Comparison of ENCODE assay signal across 14 mouse cellular contexts in genomic region chr4:133605330-133605729, GRCm38 (mm10). TPM values are rescaled to one million over a fixed set of nuclear protein-coding genes. Genes with fewer than 3 reads are reported as not detected.
DNase-seq lines count a peak whose midpoint lies in the region; ATAC-seq and TF ChIP-seq lines count a peak whose summit lies in the region.
"Had no signal": no experiment of that assay in that cellular context is flagged by ENCODE, and none has a peak within 500 bp of the region (broad histone marks: within the 10 kb centered on the region; RNA-seq: fewer than 3 reads in every experiment).

No protein-coding gene starts in this region.

- peaks cover 64% of the 10 kb centered on the region for H3K36me3 ChIP-seq in kidney, embryonic 15.5 days
- peaks cover 60% of the 10 kb centered on the region for H3K36me3 ChIP-seq in limb, embryonic 14.5 days (ENCODE audit: control insufficient read depth, insufficient read depth, low read length)
- peaks cover 38% of the 10 kb centered on the region for H3K36me3 ChIP-seq in midbrain, postnatal 0 days (ENCODE audit: insufficient read depth, low read length)

- 59% methylated on average over 9 of the region's 9 CpGs for WGBS in kidney, embryonic 15.5 days
- 57% methylated on average over 9 of the region's 9 CpGs for WGBS in limb, embryonic 14.5 days
- WGBS in midbrain, postnatal 0 days, result 62% methylated on average over 9 of the region's 9 CpGs

- no peaks in the 10 kb centered on the region for H3K9me3 ChIP-seq in kidney, embryonic 15.5 days (replicated peaks)
- no peaks in the 10 kb centered on the region for H3K9me3 ChIP-seq in limb, embryonic 14.5 days (ENCODE audit: control insufficient read depth, low read length)
- H3K9me3 ChIP-seq in midbrain, postnatal 0 days (ENCODE audit: low read length), result no peaks in the 10 kb centered on the region
- H3K9me3 ChIP-seq: midbrain, embryonic 13.5 days had no signal

- no peak for TF ChIP-seq POLR2A in limb, embryonic 14.5 days (IDR thresholded peaks at IDR 0.05; ENCODE audit: borderline replicate concordance, extremely low read depth, insufficient read depth, insufficient read length)

- no peak overlapping the region for H3K4me3 ChIP-seq in kidney, embryonic 15.5 days (replicated peaks)
- H3K4me3 ChIP-seq in limb, embryonic 14.5 days (replicated peaks; ENCODE audit: low read length), result no peak overlapping the region
- no peak overlapping the region for H3K4me3 ChIP-seq in midbrain, postnatal 0 days (ENCODE audit: low read depth, low read length)
- H3K4me3 ChIP-seq: midbrain, embryonic 13.5 days had no signal

- peaks cover 28% of the 10 kb centered on the region for H3K27me3 ChIP-seq in kidney, embryonic 15.5 days
- H3K27me3 ChIP-seq in limb, embryonic 14.5 days (ENCODE audit: control insufficient read depth, insufficient read depth, low read length), result peaks cover 20% of the 10 kb centered on the region
- H3K27me3 ChIP-seq in midbrain, postnatal 0 days (ENCODE audit: insufficient read depth, low read length), result peaks cover 17% of the 10 kb centered on the region

- H3K9ac ChIP-seq in kidney, embryonic 15.5 days, result no peak overlapping the region
- no peak overlapping the region for H3K9ac ChIP-seq in limb, embryonic 14.5 days (ENCODE audit: low read depth, low read length, severe bottlenecking)
- no peak overlapping the region for H3K9ac ChIP-seq in midbrain, postnatal 0 days (replicated peaks; ENCODE audit: low read length, poor library complexity, severe bottlenecking)
- H3K9ac ChIP-seq: liver, embryonic 14.5 days; midbrain, embryonic 13.5 days had no signal

- peak overlapping the region; percentile 54 for H3K27ac ChIP-seq in kidney, embryonic 15.5 days
- H3K27ac ChIP-seq in limb, embryonic 14.5 days (replicated peaks; ENCODE audit: low read depth, low read length), result peak overlapping the region; percentile 43; the same call in 1 of the 2 replicates
- H3K27ac ChIP-seq in midbrain, postnatal 0 days (ENCODE audit: low read depth, low read length), result no peak overlapping the region
- H3K27ac ChIP-seq: hindbrain, postnatal 0 days; liver, embryonic 14.5 days; midbrain, embryonic 13.5 days had no signal

- TF ChIP-seq CTCF in midbrain, postnatal 0 days (IDR thresholded peaks at IDR 0.05), result no peak

- peaks cover 20% of the 10 kb centered on the region for H3K4me1 ChIP-seq in kidney, embryonic 15.5 days
- no peaks in the 10 kb centered on the region for H3K4me1 ChIP-seq in limb, embryonic 14.5 days (ENCODE audit: control insufficient read depth, insufficient read depth, low read length)
- H3K4me1 ChIP-seq in midbrain, postnatal 0 days (ENCODE audit: insufficient read depth, low read length), result no peaks in the 10 kb centered on the region

- ATAC-seq in kidney, embryonic 15.5 days (replicated peaks; ENCODE audit: low FRiP score), result no peak
- no peak for ATAC-seq in limb, embryonic 14.5 days (ENCODE audit: low FRiP score, low read depth)
- no peak for ATAC-seq in midbrain, postnatal 0 days (ENCODE audit: low FRiP score)
- ATAC-seq: hindbrain, postnatal 0 days; midbrain, embryonic 13.5 days had no signal

- no peak for DNase-seq in kidney, adult 9 months
- peak; percentile 85 for DNase-seq in urinary bladder, postnatal 14 days (ENCODE audit: low spot score)
- DNase-seq in urinary bladder, adult 2 months (ENCODE audit: low spot score), result no peak
- peak; percentile 53 for DNase-seq in limb, embryonic 14.5 days (ENCODE audit: low spot score)
- no peak for DNase-seq in midbrain, postnatal 0 days (ENCODE audit: low spot score)
- DNase-seq in heart, adult 9 months (ENCODE audit: low spot score in 2 of 2), result no peak
- DNase-seq: cerebellum, postnatal 36 days had no signal

- no peak overlapping the region for H3K4me2 ChIP-seq in kidney, embryonic 15.5 days
- H3K4me2 ChIP-seq in limb, embryonic 14.5 days (replicated peaks; ENCODE audit: low read depth, low read length, severe bottlenecking), result no peak overlapping the region
- H3K4me2 ChIP-seq in midbrain, postnatal 0 days (ENCODE audit: low read depth, low read length, poor library complexity, severe bottlenecking), result no peak overlapping the region
- H3K4me2 ChIP-seq: midbrain, embryonic 13.5 days had no signal

RNA-seq across cellular contexts. Expression of gene Sfn, which starts 3.4 kb away (rescaled TPM):
- 9.8 and 13.3 TPM in 2 replicates for polyA plus RNA-seq in kidney, embryonic 15.5 days (2015; fragmentation: Nextera tagmentation; extraction: Ambion mirVana)
- polyA plus RNA-seq in urinary bladder, adult 2 months (2012; rRNA removed), result 218 and 326 TPM in 2 replicates
- polyA plus RNA-seq in limb, embryonic 14.5 days (2012; rRNA removed), result 112 and 139 TPM in 2 replicates
- 243 and 295 TPM in 2 replicates for polyA plus RNA-seq in limb, embryonic 14.5 days (2014; fragmentation: Nextera tagmentation; extraction: Ambion mirVana)
- total RNA-seq in midbrain, postnatal 0 days (2014; rRNA removed), result 2.0 and 3.6 TPM in 2 replicates
- 0.67 and 0.86 TPM in 2 replicates for polyA plus RNA-seq in midbrain, postnatal 0 days (2015; fragmentation: Nextera tagmentation; extraction: Ambion mirVana)

RNA-seq across cellular contexts. Expression of gene Gpn2, which starts 21.2 kb away (rescaled TPM):
- 19.8 and 20.3 TPM in 2 replicates for polyA plus RNA-seq in kidney, embryonic 15.5 days (2015; fragmentation: Nextera tagmentation; extraction: Ambion mirVana)
- 20.5 and 25.2 TPM in 2 replicates for polyA plus RNA-seq in urinary bladder, adult 2 months (2012; rRNA removed)
- 33.2 and 42.0 TPM in 2 replicates for polyA plus RNA-seq in limb, embryonic 14.5 days (2012; rRNA removed)
- 17.6 and 19.6 TPM in 2 replicates for polyA plus RNA-seq in limb, embryonic 14.5 days (2014; fragmentation: Nextera tagmentation; extraction: Ambion mirVana)
- total RNA-seq in midbrain, postnatal 0 days (2014; rRNA removed), result 22.7 and 23.6 TPM in 2 replicates
- 16.2 and 16.7 TPM in 2 replicates for polyA plus RNA-seq in midbrain, postnatal 0 days (2015; fragmentation: Nextera tagmentation; extraction: Ambion mirVana)

RNA-seq across cellular contexts. Expression of gene Gpatch3, which starts 30.8 kb away (rescaled TPM):
- 7.4 and 7.8 TPM in 2 replicates for polyA plus RNA-seq in kidney, embryonic 15.5 days (2015; fragmentation: Nextera tagmentation; extraction: Ambion mirVana)
- polyA plus RNA-seq in urinary bladder, adult 2 months (2012; rRNA removed), result 4.5 and 4.6 TPM in 2 replicates
- polyA plus RNA-seq in limb, embryonic 14.5 days (2012; rRNA removed), result 8.0 and 8.4 TPM in 2 replicates
- polyA plus RNA-seq in limb, embryonic 14.5 days (2014; fragmentation: Nextera tagmentation; extraction: Ambion mirVana), result 8.1 and 9.2 TPM in 2 replicates
- total RNA-seq in midbrain, postnatal 0 days (2014; rRNA removed), result 8.7 and 10.3 TPM in 2 replicates
- polyA plus RNA-seq in midbrain, postnatal 0 days (2015; fragmentation: Nextera tagmentation; extraction: Ambion mirVana), result 5.6 and 6.3 TPM in 2 replicates

RNA-seq across cellular contexts. Expression of gene Zdhhc18, which starts 44.6 kb away (rescaled TPM):
- polyA plus RNA-seq in kidney, embryonic 15.5 days (2015; fragmentation: Nextera tagmentation; extraction: Ambion mirVana), result 2.5 and 3.8 TPM in 2 replicates
- polyA plus RNA-seq in urinary bladder, adult 2 months (2012; rRNA removed), result 17.8 and 19.7 TPM in 2 replicates
- polyA plus RNA-seq in limb, embryonic 14.5 days (2012; rRNA removed), result 38.0 and 46.5 TPM in 2 replicates
- 4.0 and 7.0 TPM in 2 replicates for polyA plus RNA-seq in limb, embryonic 14.5 days (2014; fragmentation: Nextera tagmentation; extraction: Ambion mirVana)
- 19.2 and 26.7 TPM in 2 replicates for total RNA-seq in midbrain, postnatal 0 days (2014; rRNA removed)
- polyA plus RNA-seq in midbrain, postnatal 0 days (2015; fragmentation: Nextera tagmentation; extraction: Ambion mirVana), result 5.9 and 7.3 TPM in 2 replicates

RNA-seq across cellular contexts. Expression of gene Nr0b2, which starts 52.2 kb away (rescaled TPM):
- 0.44 and 0.64 TPM in 2 replicates for polyA plus RNA-seq in kidney, embryonic 15.5 days (2015; fragmentation: Nextera tagmentation; extraction: Ambion mirVana)
- not detected in 2 replicates for polyA plus RNA-seq in urinary bladder, adult 2 months (2012; rRNA removed)
- 0.05 TPM in 1 of 2 replicates, not detected in the other for polyA plus RNA-seq in limb, embryonic 14.5 days (2012; rRNA removed)
- polyA plus RNA-seq in limb, embryonic 14.5 days (2014; fragmentation: Nextera tagmentation; extraction: Ambion mirVana), result 0.17 TPM in 1 of 2 replicates, not detected in the other
- not detected in 2 replicates for total RNA-seq in midbrain, postnatal 0 days (2014; rRNA removed)
- not detected in 2 replicates for polyA plus RNA-seq in midbrain, postnatal 0 days (2015; fragmentation: Nextera tagmentation; extraction: Ambion mirVana)
- total RNA-seq: left cerebral cortex, adult 8-10 months had no signal
- polyA plus RNA-seq: gonadal fat pad, adult 2 months; midbrain, embryonic 13.5 days; neural tube, embryonic 11.5 days had no signal

Comparison
In these comparisons a context has a peak if more than half of its experiments do, and no peak if none do; other contexts are left out.
1. DNase-seq: peak in urinary bladder, postnatal 14 days (single experiment) and limb, embryonic 14.5 days (single experiment); none in kidney, adult 9 months (single experiment), urinary bladder, adult 2 months (single experiment), midbrain, postnatal 0 days (single experiment) and heart, adult 9 months (0 of 2).